Mouse (Mus musculus) heart, adult 10 weeks (tissue): ENCODE results near the gene Psen2. TPM values are rescaled to one million over a fixed set of nuclear protein-coding genes. Genes with fewer than 3 reads are reported as not detected.

Experiments
- polyA plus RNA-seq: library from polyadenylated mRNA; stranded (reverse); fragments of 350-450 nt; fragmentation: Illumina TruSeq; extraction: RNeasy Lipid Tissue Mini Kit (QIAGEN cat#74804); gene quantifications from one replicate; pipeline ENCODE4 v1.2.3, GENCODE M21; 2014; ENCODE audit warnings: low read depth, low replicate concordance

Gene Psen2
- 15.5 TPM for polyA plus RNA-seq

GRCm38 (mm10) chr1:180263364-180263997 is at the start of gene Psen2:
Gene Psen2 (minus strand): TSS chr1:180263438.

GRCm38 (mm10) chr1:180198959-180199714 is 64.1 kb downstream of the Psen2 start, which contains the start of gene Coq8a:
Gene Coq8a (minus strand): TSS chr1:180199602.

Other genes with a start within 250 kb of the Psen2 start
- gene Coq8a, start 63.8 kb downstream of the Psen2 start, polyA plus RNA-seq, result 567 TPM
- gene Itpkb, start 67.0 kb upstream of the Psen2 start, polyA plus RNA-seq, result 37.8 TPM
- 6.1 TPM for gene Stum, start 220.1 kb upstream of the Psen2 start, polyA plus RNA-seq